Mouse (Mus musculus): ENCODE measurements around the gene Lonp1. TPM values are rescaled to one million over a fixed set of nuclear protein-coding genes. Genes with fewer than 3 reads are reported as not detected.

Gene Lonp1
- polyA plus RNA-seq, 1 experiment, result 45.1 TPM

Other genes with a start within 250 kb of the Lonp1 start
- 24.2 and 47.4 TPM in 2 replicates for gene Ptprs, start 150.4 kb downstream of the Lonp1 start, polyA plus RNA-seq (2012; rRNA removed)
- not detected in 2 replicates for gene Znrf4, start 114.5 kb downstream of the Lonp1 start, polyA plus RNA-seq (2012; rRNA removed)
- gene Gm20219, start 72.5 kb downstream of the Lonp1 start, polyA plus RNA-seq (2012; rRNA removed), result 2.3 and 3.2 TPM in 2 replicates
- gene Safb2, start 42.3 kb downstream of the Lonp1 start, polyA plus RNA-seq (2012; rRNA removed), result 72.4 and 81.0 TPM in 2 replicates
- gene Safb, start 42.1 kb downstream of the Lonp1 start, polyA plus RNA-seq (2012; rRNA removed), result 91.8 and 101 TPM in 2 replicates
- 202 and 210 TPM in 2 replicates for gene 2410015M20Rik, start 17.1 kb downstream of the Lonp1 start, polyA plus RNA-seq (2012; rRNA removed)
- 1,862 and 2,500 TPM in 2 replicates for gene Rpl36, start 13.5 kb downstream of the Lonp1 start, polyA plus RNA-seq (2012; rRNA removed)
- gene Catsperd, start 1.3 kb upstream of the Lonp1 start, polyA plus RNA-seq (2012; rRNA removed), result 0.27 and 0.33 TPM in 2 replicates
- 62.5 and 73.0 TPM in 2 replicates for gene Ranbp3, start 46.4 kb upstream of the Lonp1 start, polyA plus RNA-seq (2012; rRNA removed)
- gene Ndufa11, start 90.9 kb upstream of the Lonp1 start, polyA plus RNA-seq (2012; rRNA removed), result 662 and 682 TPM in 2 replicates
- 10.4 and 10.5 TPM in 2 replicates for gene Vmac, start 91.1 kb upstream of the Lonp1 start, polyA plus RNA-seq (2012; rRNA removed)
- gene Nrtn, start 130.6 kb upstream of the Lonp1 start, polyA plus RNA-seq (2012; rRNA removed), result 11.0 and 11.7 TPM in 2 replicates
- gene Dus3l, start 137.9 kb upstream of the Lonp1 start, polyA plus RNA-seq (2012; rRNA removed), result 42.7 and 53.1 TPM in 2 replicates
- gene Prr22, start 143.4 kb upstream of the Lonp1 start, polyA plus RNA-seq (2012; rRNA removed), result 3.3 and 4.1 TPM in 2 replicates
- gene Rfx2, start 204.1 kb upstream of the Lonp1 start, polyA plus RNA-seq (2012; rRNA removed), result 6.2 and 9.9 TPM in 2 replicates
- not detected in 2 replicates for gene Acsbg2, start 247.6 kb upstream of the Lonp1 start, polyA plus RNA-seq (2012; rRNA removed)
- 0.15 and 0.19 TPM in 2 replicates for gene 1700061G19Rik, start 248.6 kb upstream of the Lonp1 start, polyA plus RNA-seq (2012; rRNA removed)

All from large intestine, adult 2 months (tissue).